Mouse (Mus musculus) heart, embryonic 15.5 days (tissue): ENCODE results near the gene Atp6v1a. TPM values are rescaled to one million over a fixed set of nuclear protein-coding genes. Genes with fewer than 3 reads are reported as not detected.
A peak's percentile ranks its signal among the peaks of the same experiment; 100 is the strongest.

Experiments used
- ATAC-seq: fragments of 200-750 bp; cut with Nextera tagmentation; replicated peaks from 2 replicates; pipeline ENCODE4 v1.8.0; 2017; ENCODE audit warnings: low read depth, moderate TSS enrichment; ENCODE audit not compliant: insufficient number of reproducible peaks, insufficient read depth, low FRiP score
- H3K27ac ChIP-seq: fragments of 300-500 bp; sonication (generic); 2 replicates; pipeline ENCODE4 v1.5.1; 2015; ENCODE audit warnings: mild to moderate bottlenecking, inconsistent platforms
- H3K27me3 ChIP-seq: fragments of 300-500 bp; sonication (generic); 2 replicates; pipeline ENCODE4 v1.6.1; 2015; ENCODE audit warnings: inconsistent platforms
- H3K36me3 ChIP-seq: fragments of 300-500 bp; sonication (generic); 2 replicates; pipeline ENCODE4 v1.6.1; 2015; ENCODE audit warnings: mild to moderate bottlenecking, inconsistent platforms
- H3K4me1 ChIP-seq: fragments of 300-500 bp; sonication (generic); replicated peaks from 2 replicates; pipeline ENCODE4 v1.6.1; 2015; ENCODE audit warnings: inconsistent platforms
- H3K4me2 ChIP-seq: fragments of 300-500 bp; sonication (generic); 2 replicates; pipeline ENCODE4 v1.6.1; 2015; ENCODE audit warnings: inconsistent platforms, mild to moderate bottlenecking, moderate library complexity
- H3K4me3 ChIP-seq: fragments of 300-500 bp; sonication (generic); 2 replicates; pipeline ENCODE4 v1.5.1; 2015; ENCODE audit warnings: mild to moderate bottlenecking, inconsistent platforms
- H3K9ac ChIP-seq: fragments of 300-500 bp; sonication (generic); 2 replicates; pipeline ENCODE4 v1.6.1; 2015; ENCODE audit warnings: mild to moderate bottlenecking, inconsistent platforms
- H3K9me3 ChIP-seq: fragments of 300-500 bp; sonication (generic); replicated peaks from 2 replicates; pipeline ENCODE4 v1.6.1; 2016; ENCODE audit warnings: inconsistent platforms
- WGBS: fragments of 180-500 bp; shearing (Covaris S2); methylation state at CpG from one replicate; pipeline ENCODE4 v1.1.7; 2015; ENCODE audit warnings: mixed read lengths; 5-methylcytosine and 5-hydroxymethylcytosine counted together
- polyA plus RNA-seq: library from polyadenylated mRNA; unstranded; fragments of >200 nt; fragmentation: Nextera tagmentation; extraction: Ambion mirVana; gene quantifications from 2 replicates; pipeline ENCODE4 v1.2.1, GENCODE M21; 2015

The Atp6v1a gene
- polyA plus RNA-seq, 1 experiment from 2014 or later: 34.8 TPM

GRCm38 (mm10) chr16:44119753-44120501 lies 19.6 kb downstream of the Atp6v1a start:
- ATAC-seq: no peak
- 82% methylated on average over 7 of the region's 7 CpGs for WGBS
- no peak overlapping the region for H3K4me2 ChIP-seq
- no peak overlapping the region for H3K9ac ChIP-seq
- H3K27ac ChIP-seq: no peak overlapping the region
- no peak overlapping the region for H3K4me3 ChIP-seq
- peaks cover 14% of the 10 kb centered on the region for H3K36me3 ChIP-seq
- H3K4me1 ChIP-seq: no peaks in the 10 kb centered on the region; the same call in none of the 2 replicates
- no peaks in the 10 kb centered on the region for H3K9me3 ChIP-seq
- H3K27me3 ChIP-seq: no peaks in the 10 kb centered on the region

GRCm38 (mm10) chr16:44109002-44109401 lies 30.5 kb downstream of the Atp6v1a start:
- Histone ChIP-seq H3K36me3 (peaks cover 50% of the 10 kb centered on the region), H3K4me3 (no peak overlapping the region), H3K9me3 (no peaks in the 10 kb centered on the region), H3K4me1 (no peaks in the 10 kb centered on the region), H3K4me2 (no peak overlapping the region), H3K27ac (no peak overlapping the region), H3K9ac (no peak overlapping the region), H3K27me3 (no peaks in the 10 kb centered on the region)
- no peak for ATAC-seq
- 53% methylated on average over 4 of the region's 4 CpGs for WGBS

- peaks cover 63% of the 10 kb centered on the region for H3K36me3 ChIP-seq
- ATAC-seq: no peak
- WGBS: 93% methylated on average over 2 of the region's 2 CpGs
- H3K4me2 ChIP-seq: no peak overlapping the region
- no peaks in the 10 kb centered on the region for H3K4me1 ChIP-seq
- no peak overlapping the region for H3K9ac ChIP-seq
- no peaks in the 10 kb centered on the region for H3K27me3 ChIP-seq
- no peak overlapping the region for H3K27ac ChIP-seq
- H3K9me3 ChIP-seq: no peaks in the 10 kb centered on the region
- no peak overlapping the region for H3K4me3 ChIP-seq
These were observed 34.3 kb downstream of the Atp6v1a start for GRCm38 (mm10) chr16:44105211-44105610.

GRCm38 (mm10) chr16:44103806-44104766 lies 35.4 kb downstream of the Atp6v1a start:
- Histone ChIP-seq H3K4me2 (no peak overlapping the region), H3K27ac (no peak overlapping the region), H3K36me3 (peaks cover 64% of the 10 kb centered on the region), H3K4me3 (no peak overlapping the region), H3K9me3 (no peaks in the 10 kb centered on the region), H3K27me3 (no peaks in the 10 kb centered on the region), H3K9ac (no peak overlapping the region), H3K4me1 (no peaks in the 10 kb centered on the region)
- WGBS: 87% methylated on average over 18 of the region's 18 CpGs
- no peak for ATAC-seq

GRCm38 (mm10) chr16:44102925-44103324 lies 36.6 kb downstream of the Atp6v1a start:
- H3K4me3 ChIP-seq: no peak overlapping the region
- no peak overlapping the region for H3K4me2 ChIP-seq
- WGBS: 89% methylated on average over 2 of the region's 2 CpGs
- ATAC-seq: no peak
- H3K36me3 ChIP-seq: peaks cover 64% of the 10 kb centered on the region
- H3K27ac ChIP-seq: no peak overlapping the region
- H3K9ac ChIP-seq: no peak overlapping the region
- H3K27me3 ChIP-seq: no peaks in the 10 kb centered on the region
- no peaks in the 10 kb centered on the region for H3K9me3 ChIP-seq
- no peaks in the 10 kb centered on the region for H3K4me1 ChIP-seq

GRCm38 (mm10) chr16:44101181-44101710 lies 38.3 kb downstream of the Atp6v1a start:
- H3K4me1 ChIP-seq: no peaks in the 10 kb centered on the region
- H3K27me3 ChIP-seq: no peaks in the 10 kb centered on the region
- no peaks in the 10 kb centered on the region for H3K9me3 ChIP-seq
- no peak overlapping the region for H3K4me3 ChIP-seq
- no peak overlapping the region for H3K4me2 ChIP-seq
- H3K36me3 ChIP-seq: peaks cover 62% of the 10 kb centered on the region
- H3K27ac ChIP-seq: no peak overlapping the region
- ATAC-seq: no peak
- 88% methylated on average over 12 of the region's 12 CpGs for WGBS
- H3K9ac ChIP-seq: no peak overlapping the region

- H3K9ac ChIP-seq: no peak overlapping the region
- H3K4me2 ChIP-seq: no peak overlapping the region
- H3K36me3 ChIP-seq: peaks cover 73% of the 10 kb centered on the region
- H3K4me1 ChIP-seq: no peaks in the 10 kb centered on the region
- no peak overlapping the region for H3K4me3 ChIP-seq
- no peaks in the 10 kb centered on the region for H3K9me3 ChIP-seq
- no peak overlapping the region for H3K27ac ChIP-seq
- no peaks in the 10 kb centered on the region for H3K27me3 ChIP-seq
- 93% methylated on average over 7 of the region's 7 CpGs for WGBS
- no peak for ATAC-seq
These were observed 40.1 kb downstream of the Atp6v1a start for GRCm38 (mm10) chr16:44099377-44099776.

GRCm38 (mm10) chr16:44087650-44088049 lies 51.9 kb downstream of the Atp6v1a start:
- ATAC-seq: no peak
- Histone ChIP-seq H3K4me1 (no peaks in the 10 kb centered on the region), H3K36me3 (peaks cover 51% of the 10 kb centered on the region), H3K4me2 (no peak overlapping the region), H3K4me3 (no peak overlapping the region), H3K9me3 (no peaks in the 10 kb centered on the region), H3K9ac (no peak overlapping the region), H3K27me3 (no peaks in the 10 kb centered on the region), H3K27ac (no peak overlapping the region)
- 47% methylated on average over 2 of the region's 2 CpGs for WGBS

GRCm38 (mm10) chr16:44063025-44063894 lies 76.2 kb downstream of the Atp6v1a start, which contains the start of gene Gramd1c:
Gramd1c (minus strand) TSS chr16:44063345.
- H3K4me2 ChIP-seq: peak within 1 kb of the TSS; percentile 67
- H3K9me3 ChIP-seq: no peaks in the 10 kb centered on the region
- peak within 1 kb of the TSS; percentile 54; the same call in 1 of the 2 replicates for H3K27ac ChIP-seq
- WGBS: 7% methylated on average over 45 of the region's 45 CpGs
- H3K4me3 ChIP-seq: peak within 1 kb of the TSS; percentile 62
- H3K9ac ChIP-seq: peak within 1 kb of the TSS; percentile 57
- no peaks in the 10 kb centered on the region for H3K27me3 ChIP-seq
- 0 out of 2 replicates have a peak, but pooled peaks cover 3% of the 10 kb centered on the region for H3K4me1 ChIP-seq
- no peaks in the 10 kb centered on the region for H3K36me3 ChIP-seq
- peak; percentile 85 for ATAC-seq

GRCm38 (mm10) chr16:44061341-44061740 lies 78.2 kb downstream of the Atp6v1a start:
- Histone ChIP-seq H3K9ac (no peak overlapping the region), H3K9me3 (no peaks in the 10 kb centered on the region), H3K27me3 (no peaks in the 10 kb centered on the region), H3K4me2 (no peak overlapping the region), H3K36me3 (no peaks in the 10 kb centered on the region), H3K4me3 (no peak overlapping the region), H3K4me1 (0 out of 2 replicates have a peak, but pooled peaks cover 3% of the 10 kb centered on the region), H3K27ac (no peak overlapping the region)
- no peak for ATAC-seq
- WGBS: 82% methylated on average over 15 of the region's 15 CpGs
